Mouse (Mus musculus) embryonic facial prominence, embryonic 11.5 days (tissue): Measurements from ENCODE around the gene Gm49405. TPM values are rescaled to one million over a fixed set of nuclear protein-coding genes. Genes with fewer than 3 reads are reported as not detected.
A peak's percentile ranks its signal among the peaks of the same experiment; 100 is the strongest.
"Not testable (repeated sequence)": the region's sequence is repeated elsewhere in the genome, so short reads cannot be mapped to it uniquely, and the experiment has no call there.

Experiments used
- ATAC-seq: fragments of 200-750 bp; cut with Nextera tagmentation; replicated peaks from 2 replicates; pipeline ENCODE4 v1.8.0; 2017; ENCODE audit warnings: low read depth; ENCODE audit not compliant: insufficient number of reproducible peaks, low FRiP score, low TSS enrichment
- DNase-seq: peaks from one replicate; pipeline ENCODE4 v3.0.0-alpha.2; 2015; ENCODE audit warnings: low spot score
- H3K27ac ChIP-seq: fragments of 300-500 bp; sonication (generic); replicated peaks from 2 replicates; pipeline ENCODE4 v1.5.1; 2014; ENCODE audit warnings: mild to moderate bottlenecking, low read depth, low read length, control low read depth
- H3K27me3 ChIP-seq: fragments of 300-500 bp; sonication (generic); 2 replicates; pipeline ENCODE4 v1.6.1; 2014; ENCODE audit warnings: mild to moderate bottlenecking, low read length, moderate library complexity, mixed read lengths; ENCODE audit not compliant: control insufficient read depth, insufficient read depth
- H3K36me3 ChIP-seq: fragments of 300-500 bp; sonication (generic); replicated peaks from 2 replicates; pipeline ENCODE4 v1.6.1; 2014; ENCODE audit warnings: low read depth, mild to moderate bottlenecking, low read length, moderate library complexity, mixed read lengths; ENCODE audit not compliant: control insufficient read depth, insufficient read depth
- H3K4me1 ChIP-seq: fragments of 300-500 bp; sonication (generic); 2 replicates; pipeline ENCODE4 v1.6.1; 2014; ENCODE audit warnings: low read length, mixed read lengths; ENCODE audit not compliant: control insufficient read depth, insufficient read depth
- H3K4me2 ChIP-seq: fragments of 300-500 bp; sonication (generic); 2 replicates; pipeline ENCODE4 v1.6.1; 2014; ENCODE audit warnings: low read depth, mild to moderate bottlenecking, control low read depth, low read length, moderate library complexity
- H3K4me3 ChIP-seq: fragments of 300-500 bp; sonication (generic); 2 replicates; pipeline ENCODE4 v1.5.1; 2014; ENCODE audit warnings: low read depth, low read length, control low read depth
- H3K9ac ChIP-seq: fragments of 300-500 bp; sonication (generic); replicated peaks from 2 replicates; pipeline ENCODE4 v1.6.1; 2014; ENCODE audit warnings: mild to moderate bottlenecking, control low read depth, low read length
- H3K9me3 ChIP-seq: fragments of 300-500 bp; sonication (generic); replicated peaks from 2 replicates; pipeline ENCODE4 v1.6.1; 2016; ENCODE audit warnings: mild to moderate bottlenecking, low read length, inconsistent platforms, mixed read lengths; ENCODE audit not compliant: control insufficient read depth
- WGBS: fragments of 180-500 bp; shearing (Covaris S2); extraction: QIAGEN DNeasy Blood & Tissue Kit; methylation state at CpG from one replicate; pipeline ENCODE4 v1.1.7; 2014; 5-methylcytosine and 5-hydroxymethylcytosine counted together
- polyA plus RNA-seq: library from polyadenylated mRNA; unstranded; fragments of >200 nt; fragmentation: Nextera tagmentation; extraction: Ambion mirVana; gene quantifications from 2 replicates; pipeline ENCODE4 v1.2.1, GENCODE M21; 2014

Gene Gm49405
- polyA plus RNA-seq, 1 experiment from 2014 or later = 1.4 TPM

GRCm38 (mm10) chr19:4049069-4049468 lies 48.6 kb downstream of the Gm49405 start:
- H3K27me3 ChIP-seq, DNase-seq, H3K4me3 ChIP-seq, H3K4me2 ChIP-seq, H3K9me3 ChIP-seq, H3K36me3 ChIP-seq, ATAC-seq, H3K9ac ChIP-seq, H3K4me1 ChIP-seq, H3K27ac ChIP-seq: not testable (repeated sequence)
- WGBS = 77% methylated on average over 5 of the region's 5 CpGs

- Histone ChIP-seq H3K4me3 (no peak overlapping the region), H3K4me2 (no peak overlapping the region), H3K9ac (no peak overlapping the region), H3K27me3 (no peaks in the 10 kb centered on the region), H3K36me3 (no peaks in the 10 kb centered on the region), H3K4me1 (no peaks in the 10 kb centered on the region), H3K9me3 (no peaks in the 10 kb centered on the region), H3K27ac (no peak overlapping the region)
- DNase-seq (no peak), ATAC-seq (no peak)
- 97% methylated on average over 5 of the region's 5 CpGs for WGBS
These were observed 50.6 kb downstream of the Gm49405 start for GRCm38 (mm10) chr19:4051016-4051415.

DNA sequence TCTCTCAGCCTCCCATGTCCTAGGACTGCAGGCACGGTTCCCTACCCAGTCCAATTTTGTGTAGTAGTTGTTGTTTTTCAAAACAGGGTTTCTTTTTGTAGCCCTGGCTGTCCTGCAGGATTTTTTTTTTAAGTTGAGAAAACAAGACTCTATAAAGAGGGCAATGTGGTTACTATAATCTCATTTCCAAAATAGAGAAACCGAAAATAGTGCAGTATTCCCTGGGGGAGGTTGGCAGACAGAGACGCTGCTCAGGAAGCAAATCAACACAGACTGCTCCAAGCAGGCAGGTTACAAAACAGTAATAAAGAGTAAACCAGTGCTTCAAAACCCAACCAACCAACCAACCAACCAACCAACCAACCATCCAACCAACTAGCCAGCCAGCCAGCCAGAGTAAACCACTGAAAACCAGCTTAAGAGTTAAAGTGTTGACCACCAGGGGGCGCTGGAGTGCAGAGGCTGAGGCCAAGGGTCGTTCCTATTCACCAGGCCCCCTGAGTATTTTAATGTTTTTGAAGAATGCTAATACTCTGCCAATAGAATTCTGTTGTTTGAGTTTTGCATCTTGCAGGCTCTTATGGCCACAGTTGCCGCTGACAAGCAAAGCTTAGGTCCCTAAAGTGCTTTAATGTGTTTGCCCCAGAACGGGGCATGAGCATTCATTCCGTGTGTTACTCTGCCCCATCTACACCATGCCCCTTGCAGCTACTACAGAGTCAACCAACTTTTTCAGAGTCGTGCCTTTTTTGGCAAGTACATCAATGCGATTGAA lies 51.5 kb downstream of the Gm49405 start:
- WGBS = 51% methylated on average over 10 of the region's 10 CpGs
- H3K4me1 ChIP-seq = no peaks in the 10 kb centered on the region

DNA sequence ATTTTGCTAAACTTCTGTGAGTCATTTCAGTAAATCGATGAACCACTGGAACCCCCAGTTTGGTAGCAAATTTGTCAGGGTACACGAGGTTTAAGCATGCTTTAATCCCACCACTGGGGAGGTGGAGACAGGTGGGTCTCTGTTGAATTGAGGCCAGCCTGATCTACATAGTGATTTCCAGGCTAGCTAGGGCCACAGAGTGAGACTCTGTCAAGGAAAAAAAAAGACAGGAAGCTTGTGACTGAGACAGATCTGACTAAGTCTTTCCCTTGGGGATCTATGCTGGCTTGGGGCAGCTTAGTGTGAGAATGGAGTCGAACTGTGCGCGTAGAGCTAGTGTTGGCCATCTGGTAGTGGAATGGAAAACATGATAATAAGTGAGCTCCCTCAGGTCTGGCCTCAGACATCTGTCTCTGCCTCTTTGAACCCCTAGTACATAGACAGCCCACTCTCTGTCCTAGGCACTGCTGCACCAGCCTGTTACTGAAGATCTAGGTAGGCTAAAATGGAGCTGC lies 52.1 kb downstream of the Gm49405 start:
- H3K27me3 ChIP-seq = no peaks in the 10 kb centered on the region

More for the DNA sequence above, 51.5 kb downstream of the Gm49405 start:
- Histone ChIP-seq H3K4me3 (no peak overlapping the region), H3K9ac (no peak overlapping the region), H3K36me3 (no peaks in the 10 kb centered on the region), H3K27me3 (no peaks in the 10 kb centered on the region), H3K27ac (no peak overlapping the region), H3K9me3 (no peaks in the 10 kb centered on the region), H3K4me2 (no peak overlapping the region)
- ATAC-seq (no peak), DNase-seq (peak; percentile 77)

DNA sequence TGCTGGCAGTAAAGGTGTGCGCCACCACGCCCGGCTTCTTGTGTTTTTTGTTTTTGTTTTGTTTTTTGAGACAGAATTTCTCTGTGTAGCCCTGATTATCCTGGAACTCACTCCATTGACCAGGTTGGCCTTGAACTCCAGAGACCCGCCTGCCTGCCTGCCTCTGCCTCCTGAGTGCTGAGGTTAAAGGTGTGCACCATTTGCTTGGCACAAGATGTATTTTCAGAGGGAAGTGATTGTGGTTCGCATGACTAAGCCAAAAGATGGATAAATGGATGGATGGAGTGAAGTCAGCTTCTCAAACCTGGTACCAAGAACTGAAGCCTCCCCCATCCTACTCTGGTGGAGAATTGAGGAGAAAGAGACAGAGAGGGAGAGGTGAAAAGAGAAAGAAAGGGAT lies 54.2 kb downstream of the Gm49405 start:
- no peaks in the 10 kb centered on the region for H3K27me3 ChIP-seq
- no peak overlapping the region for H3K27ac ChIP-seq
- 82% methylated on average over 5 of the region's 5 CpGs for WGBS

More for the DNA sequence above, 52.1 kb downstream of the Gm49405 start:
- H3K4me3 ChIP-seq = no peak overlapping the region
- no peaks in the 10 kb centered on the region for H3K4me1 ChIP-seq
- ATAC-seq = no peak
- H3K9ac ChIP-seq = no peak overlapping the region
- no peak overlapping the region for H3K27ac ChIP-seq
- no peaks in the 10 kb centered on the region for H3K9me3 ChIP-seq
- no peak overlapping the region for H3K4me2 ChIP-seq
- no peak for DNase-seq
- H3K36me3 ChIP-seq = no peaks in the 10 kb centered on the region
- WGBS = 77% methylated on average over 5 of the region's 5 CpGs

More for the DNA sequence above, 54.2 kb downstream of the Gm49405 start:
- Histone ChIP-seq H3K36me3 (no peaks in the 10 kb centered on the region), H3K4me2 (no peak overlapping the region), H3K9me3 (no peaks in the 10 kb centered on the region), H3K9ac (no peak overlapping the region), H3K4me1 (no peaks in the 10 kb centered on the region), H3K4me3 (no peak overlapping the region)
- ATAC-seq = no peak
- no peak for DNase-seq

Other genes starting within 250 kb of the Gm49405 start
- 28.4 and 30.8 TPM in 2 replicates for gene Kmt5b, start 233.2 kb upstream of the Gm49405 start, polyA plus RNA-seq
- 38.1 and 46.2 TPM in 2 replicates for gene Chka, start 148.9 kb upstream of the Gm49405 start, polyA plus RNA-seq
- 16.3 and 21.8 TPM in 2 replicates for gene Tcirg1, start 93.5 kb upstream of the Gm49405 start, polyA plus RNA-seq
- gene Ndufs8, start 87.9 kb upstream of the Gm49405 start, polyA plus RNA-seq = 248 and 267 TPM in 2 replicates
- gene Aldh3b1, start 70.8 kb upstream of the Gm49405 start, polyA plus RNA-seq = 0.49 and 1.00 TPM in 2 replicates
- gene Unc93b1, start 65.4 kb upstream of the Gm49405 start, polyA plus RNA-seq = 6.0 and 6.3 TPM in 2 replicates
- gene Aldh3b3, start 42.0 kb upstream of the Gm49405 start, polyA plus RNA-seq = not detected in 2 replicates
- gene Aldh3b2, start 28.3 kb upstream of the Gm49405 start, polyA plus RNA-seq = 1.2 and 1.6 TPM in 2 replicates
- 2.3 and 3.5 TPM in 2 replicates for gene Acy3, start 14.1 kb upstream of the Gm49405 start, polyA plus RNA-seq
- gene Tbx10, start 7.9 kb upstream of the Gm49405 start, polyA plus RNA-seq = 0.26 TPM in 1 of 2 replicates, not detected in the other
- 24.2 and 26.6 TPM in 2 replicates for gene Nudt8, start within 50 bp of the Gm49405 start, polyA plus RNA-seq
- gene Doc2g, start 2.7 kb downstream of the Gm49405 start, polyA plus RNA-seq = 2.2 TPM in 2 replicates
- 190 and 205 TPM in 2 replicates for gene Ndufv1, start 12.2 kb downstream of the Gm49405 start, polyA plus RNA-seq
- gene Gstp1, start 37.4 kb downstream of the Gm49405 start, polyA plus RNA-seq = 405 and 453 TPM in 2 replicates
- gene Gstp2, start 45.4 kb downstream of the Gm49405 start, polyA plus RNA-seq = 2.2 and 2.3 TPM in 2 replicates
- not detected in 2 replicates for gene Gstp3, start 58.9 kb downstream of the Gm49405 start, polyA plus RNA-seq
- gene Cabp2, start 81.0 kb downstream of the Gm49405 start, polyA plus RNA-seq = not detected in 2 replicates
- 58.6 and 69.0 TPM in 2 replicates for gene Cdk2ap2, start 96.6 kb downstream of the Gm49405 start, polyA plus RNA-seq
- gene Pitpnm1, start 99.4 kb downstream of the Gm49405 start, polyA plus RNA-seq = 6.3 and 7.3 TPM in 2 replicates
- gene Aip, start 125.2 kb downstream of the Gm49405 start, polyA plus RNA-seq = 68.3 and 85.1 TPM in 2 replicates
- not detected in 2 replicates for gene Gpr152, start 139.2 kb downstream of the Gm49405 start, polyA plus RNA-seq
- gene Cabp4, start 143.4 kb downstream of the Gm49405 start, polyA plus RNA-seq = not detected in 2 replicates
- gene Coro1b, start 148.0 kb downstream of the Gm49405 start, polyA plus RNA-seq = 108 and 122 TPM in 2 replicates
- 0.64 and 1.3 TPM in 2 replicates for gene Ptprcap, start 153.0 kb downstream of the Gm49405 start, polyA plus RNA-seq
- gene Rps6kb2, start 162.7 kb downstream of the Gm49405 start, polyA plus RNA-seq = 42.0 and 42.3 TPM in 2 replicates
- 2.0 TPM in 2 replicates for gene Carns1, start 174.9 kb downstream of the Gm49405 start, polyA plus RNA-seq
- 0.96 and 1.4 TPM in 2 replicates for gene Tbc1d10c, start 190.7 kb downstream of the Gm49405 start, polyA plus RNA-seq
- gene Ppp1ca, start 191.4 kb downstream of the Gm49405 start, polyA plus RNA-seq = 955 and 1,002 TPM in 2 replicates
- 46.8 and 49.5 TPM in 2 replicates for gene Rad9a, start 201.0 kb downstream of the Gm49405 start, polyA plus RNA-seq
- gene Clcf1, start 213.6 kb downstream of the Gm49405 start, polyA plus RNA-seq = 4.6 and 5.0 TPM in 2 replicates
- not detected in 2 replicates for gene AC109138.7, start 213.7 kb downstream of the Gm49405 start, polyA plus RNA-seq
- gene Pold4, start 231.3 kb downstream of the Gm49405 start, polyA plus RNA-seq = 12.7 and 13.0 TPM in 2 replicates